Mouse (Mus musculus) adrenal gland, postnatal 14 days (tissue): ENCODE data around the gene Sipa1l2. TPM values are rescaled to one million over a fixed set of nuclear protein-coding genes. Genes with fewer than 3 reads are reported as not detected.
"Not testable (repeated sequence)": the region's sequence is repeated elsewhere in the genome, so short reads cannot be mapped to it uniquely, and the experiment has no call there.

Experiments used
- DNase-seq: peaks from one replicate; pipeline ENCODE4 v3.0.0; 2021; ENCODE audit warnings: mixed read lengths
- total RNA-seq: library from RNA; stranded (reverse); gene quantifications from 2 replicates; pipeline ENCODE4 v1.2.3, GENCODE M21; 2021

Gene Sipa1l2
- total RNA-seq, 1 experiment from 2014 or later: 37.9 TPM

DNA sequence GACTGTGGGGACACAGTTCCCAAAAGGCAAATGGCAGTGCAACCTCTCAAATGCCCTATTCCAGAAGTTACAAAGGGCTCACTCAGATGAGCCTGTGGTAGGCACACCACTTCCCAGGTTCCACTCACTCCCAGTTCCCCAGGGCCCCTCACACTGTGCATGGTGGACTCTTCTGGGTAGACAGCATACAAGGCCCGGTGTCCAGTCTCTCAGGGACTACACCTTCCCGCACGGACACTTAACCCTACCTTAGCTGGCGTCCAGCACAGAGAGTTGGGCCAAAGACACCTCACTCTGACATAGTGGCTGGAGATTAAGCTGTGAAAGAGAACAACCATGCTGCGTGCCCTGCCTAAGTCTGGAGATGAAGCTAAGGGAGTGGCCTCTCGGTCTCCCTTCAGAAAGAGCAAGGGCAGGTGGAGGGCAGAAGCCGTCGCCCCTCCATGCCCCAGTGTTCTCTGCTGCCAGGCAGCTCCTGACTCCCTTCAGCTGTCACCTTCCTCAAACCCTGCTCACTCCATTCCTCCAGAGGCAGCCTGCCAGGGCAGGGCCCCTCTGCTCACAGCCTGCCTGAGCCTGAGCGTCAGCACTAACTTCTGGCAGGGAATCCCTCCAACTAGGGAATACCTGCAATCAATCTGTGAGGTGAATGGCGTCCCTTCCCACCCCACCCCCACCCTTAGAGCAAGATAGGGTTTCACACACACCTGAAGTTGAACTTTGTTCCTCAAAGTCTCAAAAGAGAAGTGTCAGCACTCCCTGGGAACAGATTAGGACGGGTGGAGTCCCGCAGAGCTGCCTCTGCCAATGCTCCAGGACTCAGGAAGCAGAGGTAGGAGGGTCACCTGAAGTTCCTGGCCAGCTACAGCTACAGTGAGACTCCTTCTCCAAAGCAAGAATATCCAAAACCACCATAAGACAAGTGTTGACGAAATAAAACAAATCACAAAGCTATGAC lies 30.3 kb downstream of the Sipa1l2 start:
- no peak for DNase-seq

DNA sequence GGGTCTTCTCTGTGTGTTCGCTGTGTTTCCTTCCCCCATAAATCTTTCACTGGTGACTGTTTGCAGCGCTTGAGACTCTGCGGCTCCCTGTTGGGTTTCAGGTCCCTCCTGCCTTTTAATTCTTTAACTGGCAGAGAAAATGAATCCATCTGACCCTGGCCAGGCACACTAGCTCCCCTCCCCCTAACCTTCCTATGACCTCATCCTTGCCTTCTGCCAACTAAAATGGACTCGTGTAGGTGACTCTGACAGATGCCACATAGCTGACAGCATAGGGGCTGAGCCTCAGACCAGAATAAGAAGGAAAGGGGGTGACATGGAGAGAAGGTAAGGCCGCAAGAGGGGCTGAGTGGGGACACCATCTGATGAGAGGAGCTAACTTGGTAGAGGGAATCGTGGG lies 31.3 kb downstream of the Sipa1l2 start:
- peak; percentile 75 for DNase-seq

DNA sequence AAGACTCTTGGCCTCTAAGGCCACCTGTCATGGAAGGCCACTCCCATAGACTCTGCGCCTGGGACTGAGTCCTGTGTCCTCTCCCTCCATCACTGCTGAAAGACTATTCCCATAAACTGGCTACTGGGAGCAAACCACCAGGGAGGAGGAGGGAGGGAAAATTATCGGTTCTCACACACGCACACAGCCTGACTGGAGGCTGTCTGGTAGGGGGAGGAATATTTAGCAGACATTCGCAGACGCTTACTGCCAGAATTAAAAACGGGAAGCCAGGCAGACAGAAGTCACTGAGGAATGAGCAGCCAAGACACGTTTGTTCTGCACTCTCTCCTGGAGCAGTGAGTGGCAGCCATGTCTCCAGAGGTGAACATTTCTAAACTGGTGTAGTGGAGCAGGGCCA lies 35.9 kb downstream of the Sipa1l2 start:
- no peak for DNase-seq

DNA sequence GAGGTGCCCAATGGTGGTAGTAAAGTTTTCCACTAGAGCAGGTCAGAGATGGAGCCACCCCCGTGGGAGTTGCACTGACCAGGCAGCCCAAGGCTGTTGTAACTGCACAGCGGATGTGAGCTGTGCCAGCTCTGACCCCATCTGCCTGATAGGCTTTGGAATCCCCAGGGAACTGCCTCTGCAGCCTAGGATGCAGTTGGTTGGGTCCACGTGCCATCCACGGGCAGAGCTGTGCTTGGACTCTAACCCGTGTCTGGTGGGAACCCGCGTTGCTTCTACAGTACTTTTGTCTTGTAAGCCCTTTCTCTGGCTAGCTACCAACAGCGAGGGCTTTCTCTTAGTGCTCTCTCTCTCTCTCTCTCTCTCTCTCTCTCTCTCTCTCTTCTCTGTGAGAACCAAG lies 36.7 kb downstream of the Sipa1l2 start:
- peak; percentile 81 for DNase-seq

DNA sequence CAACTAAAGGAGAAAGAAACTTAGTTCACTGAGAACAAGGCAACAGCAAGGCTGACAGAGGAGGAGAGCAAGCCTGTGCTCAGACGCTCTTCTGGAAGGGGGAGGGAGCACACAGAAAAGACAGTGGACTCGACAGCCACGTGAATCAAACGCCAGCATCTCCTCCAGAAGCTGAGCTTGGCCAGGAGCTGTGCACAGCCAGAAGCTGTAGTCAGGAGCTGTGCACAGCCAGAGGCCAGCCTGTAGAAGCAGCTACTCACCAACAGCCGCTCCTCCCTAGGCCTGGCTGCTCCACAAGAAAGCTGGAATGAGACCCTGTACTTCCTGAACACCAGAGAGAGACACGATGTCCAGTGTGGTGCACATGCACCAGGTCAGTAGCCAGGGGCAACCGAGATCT lies 37.4 kb downstream of the Sipa1l2 start:
- DNase-seq: no peak

DNA sequence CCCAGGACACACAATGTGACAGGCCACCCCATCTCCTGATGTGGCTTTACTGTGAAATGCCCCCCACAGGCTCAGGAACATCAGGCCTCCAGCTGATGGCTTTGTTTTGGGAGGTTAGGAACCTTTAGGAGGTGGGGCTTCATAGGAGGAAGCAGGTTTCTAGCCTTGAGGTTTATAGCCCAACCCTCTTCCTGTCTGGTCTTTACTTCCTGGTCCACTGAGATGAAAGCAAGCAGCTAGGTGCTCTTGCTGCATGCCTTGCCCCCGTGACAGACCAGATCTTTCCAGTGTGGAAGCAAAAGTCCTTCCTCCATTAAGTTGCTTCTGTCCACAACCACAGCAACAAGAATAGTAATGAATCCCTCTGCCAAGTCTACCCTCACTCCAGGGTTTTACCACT lies 38.0 kb downstream of the Sipa1l2 start:
- no peak for DNase-seq

DNA sequence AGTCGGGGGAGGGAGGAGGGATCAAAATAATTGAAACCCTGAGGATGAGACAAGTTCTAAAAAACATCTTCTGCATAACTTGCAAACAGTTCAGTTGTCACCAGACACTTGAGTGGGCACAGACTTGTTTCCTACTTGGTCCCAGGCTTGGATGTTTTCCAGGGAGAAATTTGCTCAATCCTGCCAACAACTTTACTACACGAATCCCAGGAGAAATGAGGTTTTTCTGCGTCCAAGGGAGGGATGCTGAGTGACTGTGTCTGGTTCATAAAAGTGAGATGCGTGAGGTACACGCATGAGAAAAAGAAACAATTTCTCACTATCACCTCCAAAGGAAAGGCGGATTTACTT lies 38.5 kb downstream of the Sipa1l2 start:
- DNase-seq: no peak

DNA sequence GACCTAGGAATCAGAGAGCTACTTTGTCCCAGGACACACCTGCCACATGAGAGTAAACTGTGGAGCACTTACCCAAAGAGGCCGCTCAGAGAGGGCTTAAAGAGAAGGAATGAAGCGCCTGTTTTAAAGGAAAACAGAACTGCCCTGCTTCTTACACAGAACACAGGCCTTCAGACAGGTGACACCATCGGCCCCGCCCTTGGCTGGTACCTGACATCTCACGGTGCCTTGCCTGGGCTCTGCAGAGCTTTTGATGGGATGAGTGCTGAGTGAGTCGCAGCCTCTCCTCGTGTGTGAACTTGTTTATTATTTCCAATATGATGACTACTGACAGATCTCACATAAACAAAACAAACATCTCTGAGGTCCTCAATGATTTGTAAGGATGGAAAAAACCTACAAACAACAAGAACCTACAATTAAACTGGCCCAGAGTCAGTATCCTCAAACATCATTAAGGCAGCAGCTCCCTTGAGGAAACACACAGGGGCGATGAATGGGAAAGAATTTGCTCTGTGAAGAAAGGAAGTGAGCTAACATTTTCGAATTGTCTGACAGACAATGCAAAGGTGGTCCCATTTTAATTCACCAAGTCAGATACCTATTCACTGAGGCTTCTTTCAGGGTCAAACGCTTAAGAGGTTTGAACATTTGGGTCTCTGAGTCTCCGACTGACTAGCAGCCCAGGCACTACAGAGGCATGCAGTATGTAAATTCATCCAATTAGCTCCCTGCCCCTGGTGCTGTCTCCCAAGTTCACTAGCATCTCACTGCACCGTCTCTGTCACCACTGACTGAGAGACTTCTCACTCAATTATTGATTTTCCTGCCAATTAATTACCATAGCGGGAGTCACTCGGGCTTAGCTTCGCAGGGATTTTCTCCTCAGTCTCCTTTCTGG lies 39.2 kb downstream of the Sipa1l2 start:
- DNase-seq: no peak

DNA sequence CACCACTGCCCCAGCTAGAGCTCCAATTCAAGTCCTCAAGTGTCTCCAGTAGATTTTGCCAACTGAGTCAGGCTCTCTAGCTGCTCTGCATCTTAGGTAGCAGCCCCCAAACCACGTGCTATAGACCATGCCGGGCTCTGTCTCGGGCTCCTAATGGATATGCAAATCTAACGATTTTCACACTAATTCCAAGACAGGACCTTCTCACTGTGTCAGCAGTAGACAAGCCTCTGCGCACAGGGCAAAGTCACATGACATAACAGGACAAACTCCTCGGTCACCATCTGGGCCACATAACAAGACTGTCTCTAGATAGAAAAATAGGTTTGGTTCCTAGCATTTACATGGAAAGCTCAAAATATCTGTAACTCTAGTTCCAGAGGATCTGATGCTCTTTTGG lies 40.6 kb downstream of the Sipa1l2 start:
- DNase-seq: no peak

DNA sequence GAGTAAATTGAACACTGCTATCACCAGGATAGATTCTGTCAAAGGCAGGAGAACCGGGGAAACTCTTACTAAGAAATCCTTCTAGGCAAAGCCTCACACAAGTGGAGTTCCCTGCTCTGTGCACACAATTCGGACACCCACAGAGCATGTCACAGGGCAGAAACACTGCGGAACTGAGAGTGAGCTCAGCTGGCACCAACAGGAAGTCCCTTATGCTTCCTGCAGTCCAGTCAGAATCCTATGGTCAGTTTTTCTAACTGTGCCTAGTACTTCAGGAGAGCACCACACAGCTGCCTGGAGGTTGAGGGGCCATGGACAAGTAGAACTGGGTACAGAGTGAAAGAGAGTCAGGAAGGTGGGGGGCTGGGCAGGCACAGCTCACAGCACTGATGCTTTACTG lies 41.7 kb downstream of the Sipa1l2 start:
- no peak for DNase-seq

DNA sequence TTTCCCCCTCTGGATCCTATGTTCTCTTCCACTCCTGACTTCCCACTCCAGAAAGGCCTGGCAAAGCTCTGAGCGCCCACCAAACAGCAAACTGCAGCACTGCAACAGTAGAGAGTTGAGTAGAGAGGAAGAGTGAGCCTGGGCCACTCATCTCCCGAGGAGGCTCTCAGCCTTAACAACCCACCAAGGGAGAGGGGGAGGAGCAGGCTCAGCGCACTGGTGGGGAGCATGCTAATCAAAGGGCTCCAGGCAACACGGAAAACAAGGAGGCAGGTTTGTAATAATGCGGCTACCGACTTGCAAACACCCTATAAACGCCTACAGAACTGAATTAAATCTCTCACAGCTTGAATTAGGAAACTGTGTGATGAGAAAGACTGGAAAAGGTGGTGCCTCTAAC lies 42.6 kb downstream of the Sipa1l2 start:
- no peak for DNase-seq

DNA sequence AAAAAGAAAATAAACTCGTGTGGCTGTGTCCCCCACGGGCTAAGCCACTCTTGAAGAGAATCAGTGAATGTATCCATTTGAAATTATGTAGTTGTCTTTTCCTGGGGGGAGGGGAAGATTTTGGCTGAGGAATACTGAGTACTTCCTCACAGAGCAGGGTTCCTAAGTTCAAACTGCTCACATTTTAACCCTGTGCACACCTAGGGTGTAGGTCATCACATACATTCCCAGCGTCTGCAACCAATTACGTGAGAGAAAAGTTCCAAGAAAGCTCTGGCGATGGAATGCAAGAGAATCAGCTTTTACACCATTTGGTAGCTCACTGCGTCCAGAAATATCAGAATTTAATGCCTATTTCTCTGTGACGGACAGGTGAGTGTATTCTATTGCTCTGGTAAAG lies 43.0 kb downstream of the Sipa1l2 start:
- DNase-seq: no peak

DNA sequence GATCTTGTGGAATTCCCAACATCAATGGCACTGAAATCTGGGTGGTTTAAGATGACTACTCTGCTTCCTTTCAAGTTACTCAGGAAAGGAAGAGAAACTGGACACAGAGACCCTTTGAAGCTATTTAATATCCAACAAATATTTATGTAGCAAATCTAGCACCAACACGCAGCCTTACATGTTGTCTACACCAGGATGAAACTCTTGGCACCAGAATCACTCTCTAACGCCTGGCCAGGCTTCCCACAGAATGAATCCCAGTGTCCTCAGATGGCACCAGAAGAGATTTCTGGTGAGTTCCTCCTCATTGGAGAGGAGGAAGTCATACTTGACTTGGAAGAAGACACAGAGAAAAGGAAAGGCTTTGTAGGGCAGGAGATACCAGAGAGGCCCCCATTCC lies 45.1 kb downstream of the Sipa1l2 start:
- DNase-seq: no peak

DNA sequence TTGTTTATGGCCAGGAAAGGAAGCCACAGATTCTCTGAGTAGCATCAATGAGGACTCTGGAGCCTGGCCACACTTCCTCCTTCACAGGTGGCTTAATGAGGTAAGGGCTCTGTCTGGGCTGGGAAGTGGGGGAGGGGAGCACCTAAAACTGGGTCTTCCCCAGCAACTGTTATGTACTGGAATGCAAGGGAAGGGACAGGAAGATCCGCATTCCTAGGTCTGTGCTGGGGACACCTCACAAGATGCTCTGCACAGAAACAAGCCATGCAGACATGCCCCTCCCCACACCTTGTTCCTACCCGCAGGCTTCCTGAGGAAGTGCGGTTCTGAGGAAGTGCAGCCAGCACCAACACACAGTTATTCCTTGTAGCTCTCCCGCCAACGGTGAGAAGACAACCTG lies 46.4 kb downstream of the Sipa1l2 start:
- DNase-seq: no peak

DNA sequence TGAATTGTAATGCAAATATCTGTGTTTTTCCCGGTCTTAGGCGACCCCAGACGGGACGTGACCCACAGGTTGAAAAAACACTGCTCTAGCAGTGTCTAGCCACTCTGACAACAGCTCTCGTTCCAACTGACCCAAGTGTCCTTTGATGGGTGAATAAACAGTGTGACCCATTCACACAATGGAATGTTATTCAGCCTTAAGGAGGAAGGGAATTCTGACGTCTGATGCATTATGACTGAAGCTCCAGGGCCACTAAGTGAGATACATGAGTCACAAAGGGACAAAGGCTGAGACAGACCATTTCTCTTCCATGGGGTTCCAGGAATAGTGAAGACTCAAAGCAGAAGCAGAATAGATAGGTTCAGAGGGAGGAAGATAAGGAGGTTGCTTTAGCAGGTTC lies 47.5 kb downstream of the Sipa1l2 start:
- no peak for DNase-seq

DNA sequence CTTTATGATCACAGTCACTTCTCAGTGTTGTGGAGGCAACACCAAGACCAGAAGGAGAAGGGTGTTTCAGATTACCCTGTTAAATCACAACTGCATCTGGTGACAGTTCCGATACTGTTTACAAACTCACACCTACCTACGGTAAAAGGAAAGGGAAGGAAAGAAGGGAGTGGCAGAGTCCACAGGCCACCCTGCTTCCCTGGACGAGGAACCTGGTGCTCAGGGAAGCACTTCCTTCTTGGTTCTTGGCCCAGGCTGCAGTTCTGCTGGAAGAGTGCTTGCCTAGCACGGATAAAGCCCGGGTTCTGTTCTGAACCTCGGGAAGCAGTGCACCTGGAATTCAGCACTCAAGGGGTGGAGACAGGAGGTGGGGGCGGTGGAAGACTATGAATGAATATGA lies 48.5 kb downstream of the Sipa1l2 start:
- DNase-seq: no peak

DNA sequence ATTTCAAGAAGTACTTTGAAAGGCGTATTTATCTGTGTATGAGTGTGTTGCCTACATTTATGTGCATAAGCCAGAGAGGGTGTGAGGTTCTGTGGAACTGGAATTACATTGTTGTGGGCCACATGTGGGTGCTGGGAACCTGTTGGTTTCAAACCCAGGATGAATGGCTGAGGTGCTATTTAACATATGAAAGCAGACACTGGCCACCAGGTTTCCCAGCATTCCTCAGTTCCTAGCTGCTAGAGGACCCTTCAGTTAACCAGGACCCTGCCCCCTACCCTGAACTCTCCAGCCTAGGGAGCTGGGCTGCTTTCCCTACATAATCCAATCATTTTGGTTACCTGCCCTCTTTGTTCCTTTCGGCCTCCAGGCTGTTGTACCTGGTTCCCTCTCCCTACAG lies 49.3 kb downstream of the Sipa1l2 start:
- DNase-seq: not testable (repeated sequence)

DNA sequence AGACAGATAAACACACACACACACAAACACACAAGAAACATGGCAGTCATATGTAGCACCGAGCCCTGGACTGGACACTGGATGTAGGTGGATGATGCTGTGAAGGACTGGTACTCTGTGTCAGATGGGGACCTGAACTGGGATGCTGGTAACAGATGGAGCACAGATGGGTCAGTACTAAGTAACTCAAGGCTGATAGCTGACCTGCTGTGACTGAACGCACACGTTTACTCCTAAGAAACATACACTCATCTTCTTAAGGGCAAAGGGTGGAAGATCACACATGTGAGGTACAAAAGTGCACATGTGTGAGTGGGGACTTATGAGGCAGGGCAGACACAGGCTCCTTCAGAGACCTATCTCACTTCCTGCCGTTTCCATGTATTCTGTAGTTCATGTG lies 50.7 kb downstream of the Sipa1l2 start:
- no peak for DNase-seq

DNA sequence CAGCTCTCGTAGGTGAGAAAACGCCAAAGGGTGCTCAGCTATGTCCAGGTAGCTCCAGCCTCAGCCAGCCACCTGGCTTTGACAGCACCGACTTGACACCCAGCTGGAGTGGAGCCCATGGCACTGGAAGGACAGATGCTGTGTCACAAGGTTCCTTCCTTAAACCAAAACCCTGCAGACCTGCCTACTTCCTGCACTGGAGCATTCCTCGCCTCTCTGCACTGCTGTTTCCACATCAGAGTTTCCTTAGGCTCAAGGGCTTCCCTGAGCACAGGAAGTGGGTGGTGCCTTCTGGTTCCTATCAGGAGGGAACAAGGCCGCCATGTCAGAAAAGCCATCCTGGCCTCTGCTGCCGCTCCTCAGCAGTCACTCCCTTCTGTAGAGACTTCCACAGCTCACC lies 51.3 kb downstream of the Sipa1l2 start:
- peak; percentile 64 for DNase-seq

DNA sequence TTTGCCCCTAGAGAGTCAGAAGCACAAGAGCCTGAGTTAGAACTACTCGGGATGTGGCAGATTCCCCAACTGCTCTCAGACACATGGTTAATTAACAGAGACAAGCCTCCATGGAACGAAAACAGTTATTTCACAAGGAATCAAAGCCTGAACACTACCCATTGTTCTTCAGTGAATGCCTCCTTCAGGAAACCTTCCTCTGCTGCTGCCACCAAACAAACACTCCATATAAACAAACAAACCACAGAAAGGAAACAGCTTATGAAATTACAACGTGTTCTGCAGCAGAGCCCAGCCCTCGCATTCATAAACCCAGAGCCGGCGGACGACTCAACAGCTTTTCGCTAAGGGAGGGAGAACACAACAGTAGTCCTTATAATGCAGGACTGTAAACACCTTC lies 52.2 kb downstream of the Sipa1l2 start:
- DNase-seq: no peak

DNA sequence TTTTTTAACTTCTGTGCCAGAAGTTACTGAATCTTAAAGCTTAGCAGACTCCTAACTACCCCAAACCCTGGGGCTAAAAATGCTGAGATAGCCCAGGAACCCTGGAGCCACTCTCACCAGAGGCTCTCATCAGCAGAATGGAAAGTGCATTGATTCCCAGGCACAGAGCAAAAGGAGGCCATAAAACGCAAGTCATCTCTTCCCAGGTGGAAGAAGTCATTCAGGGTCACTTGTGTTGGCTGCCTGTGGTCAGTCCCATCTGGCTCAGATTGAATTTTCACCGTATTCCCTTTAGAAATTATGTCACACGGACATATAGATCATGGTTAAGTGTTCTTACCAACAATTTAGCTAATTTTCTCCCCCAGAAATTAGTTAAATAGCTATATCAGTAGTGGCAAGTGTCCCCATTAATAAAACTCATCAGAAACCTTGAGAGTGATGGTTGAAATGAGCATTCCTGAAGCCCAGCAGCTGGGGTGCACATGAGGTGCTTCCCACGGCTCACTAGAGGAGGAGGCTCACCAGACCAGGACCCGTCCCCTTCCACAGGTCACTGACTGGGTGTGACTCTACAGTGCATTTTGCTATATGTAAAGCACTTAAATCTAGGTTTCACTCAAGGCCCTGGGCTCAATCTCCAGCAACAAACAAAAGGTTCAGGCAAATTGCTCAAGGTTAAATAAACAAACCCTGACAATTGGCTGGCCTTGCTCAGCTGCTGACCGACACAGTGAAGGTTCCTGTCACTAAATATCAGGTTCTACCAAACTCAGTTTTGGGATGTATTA lies 53.3 kb downstream of the Sipa1l2 start:
- DNase-seq: peak; percentile 46

DNA sequence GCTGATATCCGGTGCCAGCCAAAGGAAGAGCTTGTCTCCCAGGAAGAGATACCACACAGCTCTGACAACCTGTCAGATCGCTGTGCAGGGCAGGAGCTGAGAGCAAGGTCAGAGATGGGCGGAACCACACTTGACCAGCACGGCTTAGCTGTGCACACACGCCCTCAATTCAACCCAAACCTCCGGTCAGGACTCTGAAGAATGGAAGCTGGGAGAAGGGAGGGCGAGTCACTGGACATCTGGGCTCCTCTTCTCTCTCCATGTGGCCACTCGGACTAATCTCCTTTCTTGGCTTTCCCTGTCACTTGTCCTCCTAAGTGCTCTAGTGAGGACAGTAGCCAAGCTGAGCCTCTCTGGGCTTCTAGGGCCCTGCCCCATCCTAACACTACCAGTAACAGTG lies 53.9 kb downstream of the Sipa1l2 start:
- peak; percentile 70 for DNase-seq

DNA sequence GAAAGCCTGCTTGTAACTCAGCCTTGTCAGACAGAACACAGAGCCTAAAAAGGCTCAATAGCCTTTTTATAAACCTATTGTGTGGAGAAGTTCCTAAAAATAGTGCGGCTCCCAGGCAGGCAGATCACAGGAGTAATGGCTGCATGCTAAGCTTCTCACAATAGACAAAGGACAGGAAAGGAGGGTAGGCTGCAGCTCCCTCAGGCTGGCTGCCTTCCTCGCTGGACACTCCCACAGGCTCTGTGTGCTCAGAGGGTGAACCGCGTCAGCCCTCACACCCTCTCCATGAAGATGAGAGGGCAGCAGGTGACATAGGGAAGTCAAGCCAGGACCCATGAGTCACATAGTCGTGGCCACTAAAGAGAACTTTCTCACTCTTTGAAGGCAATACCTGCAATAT lies 55.7 kb downstream of the Sipa1l2 start:
- DNase-seq: no peak
